Mouse (Mus musculus): Measurements from ENCODE around the gene Stub1.
"Not testable (repeated sequence)": the region's sequence is repeated elsewhere in the genome, so short reads cannot be mapped to it uniquely, and the experiment has no call there.

The Stub1 gene

GRCm38 (mm10) chr17:25817662-25818061 is 15.5 kb downstream of the Stub1 start:
- no peak for DNase-seq

- peak; percentile 84 for DNase-seq
Measured at GRCm38 (mm10) chr17:25813471-25813870, 19.7 kb downstream of the Stub1 start.

- DNase-seq: no peak
Measured at GRCm38 (mm10) chr17:25810890-25811289, 22.3 kb downstream of the Stub1 start.

- no peak for DNase-seq
Measured at GRCm38 (mm10) chr17:25809606-25810340, 23.4 kb downstream of the Stub1 start.

GRCm38 (mm10) chr17:25808789-25809605 is 24.2 kb downstream of the Stub1 start, which contains the start of gene Fbxl16:
Gene Fbxl16 (plus strand): TSS chr17:25809085.
- DNase-seq: no peak

- DNase-seq: no peak
Measured at GRCm38 (mm10) chr17:25808028-25808427, 25.2 kb downstream of the Stub1 start.

GRCm38 (mm10) chr17:25807452-25807851 is 25.8 kb downstream of the Stub1 start:
- not testable (repeated sequence) for DNase-seq

- DNase-seq: no peak
Measured at GRCm38 (mm10) chr17:25806507-25806906, 26.7 kb downstream of the Stub1 start.

GRCm38 (mm10) chr17:25802825-25803517 is 30.2 kb downstream of the Stub1 start:
- DNase-seq: no peak

- peak; percentile 80 for DNase-seq
Measured at GRCm38 (mm10) chr17:25801029-25801428, 32.2 kb downstream of the Stub1 start.

- peak; percentile 95 for DNase-seq
Measured at GRCm38 (mm10) chr17:25796951-25797369, 36.2 kb downstream of the Stub1 start, which contains the start of gene Metrn. Gene Metrn (minus strand): TSS chr17:25797136.

- peak; percentile 40 for DNase-seq
Measured at GRCm38 (mm10) chr17:25796211-25796771, 36.9 kb downstream of the Stub1 start.

GRCm38 (mm10) chr17:25795609-25796092 is 37.6 kb downstream of the Stub1 start, which contains the start of gene AC134908.4:
Gene AC134908.4 (minus strand): TSS chr17:25795659.
- DNase-seq: no peak

- no peak for DNase-seq
Measured at GRCm38 (mm10) chr17:25794998-25795397, 38.2 kb downstream of the Stub1 start.

- no peak for DNase-seq
Measured at GRCm38 (mm10) chr17:25794197-25794596, 39.0 kb downstream of the Stub1 start.

- peak; percentile 90 for DNase-seq
Measured at GRCm38 (mm10) chr17:25792615-25793014, 40.6 kb downstream of the Stub1 start, which contains the start of gene Fam173a. Gene Fam173a (minus strand): TSS chr17:25792901.

- peak; percentile 87 for DNase-seq
Measured at GRCm38 (mm10) chr17:25791843-25792527, 41.2 kb downstream of the Stub1 start.

GRCm38 (mm10) chr17:25791320-25791842 is 41.8 kb downstream of the Stub1 start:
- DNase-seq: no peak

GRCm38 (mm10) chr17:25786781-25787504 is 46.3 kb downstream of the Stub1 start:
- no peak for DNase-seq

- DNase-seq: no peak
Measured at GRCm38 (mm10) chr17:25786280-25786679, 46.9 kb downstream of the Stub1 start, which contains the start of gene Ccdc78. Gene Ccdc78 (plus strand): TSS chr17:25786580.

- DNase-seq: peak; percentile 95
Measured at GRCm38 (mm10) chr17:25785281-25785745, 47.9 kb downstream of the Stub1 start, which contains the start of gene Haghl. Gene Haghl (minus strand): TSS chr17:25785673.
